Mouse (Mus musculus) liver, embryonic 12.5 days (tissue): ENCODE data around the gene Cenpm. TPM values are rescaled to one million over a fixed set of nuclear protein-coding genes. Genes with fewer than 3 reads are reported as not detected.
A peak's percentile ranks its signal among the peaks of the same experiment; 100 is the strongest.

Experiments used
- ATAC-seq: fragments of 200-750 bp; cut with Nextera tagmentation; 2 replicates; pipeline ENCODE4 v1.8.0; 2017; ENCODE audit warnings: moderate number of reproducible peaks, mild to moderate bottlenecking, moderate library complexity
- H3K27ac ChIP-seq: fragments of 300-500 bp; sonication (generic); 2 replicates; pipeline ENCODE4 v1.5.1; 2016; ENCODE audit warnings: mild to moderate bottlenecking
- H3K27me3 ChIP-seq: fragments of 300-500 bp; sonication (generic); replicated peaks from 2 replicates; pipeline ENCODE4 v1.6.1; 2016; ENCODE audit warnings: mild to moderate bottlenecking, moderate library complexity
- H3K36me3 ChIP-seq: fragments of 300-500 bp; sonication (generic); 2 replicates; pipeline ENCODE4 v1.6.1; 2016; ENCODE audit warnings: mild to moderate bottlenecking, moderate library complexity
- H3K4me1 ChIP-seq: fragments of 300-500 bp; sonication (generic); 2 replicates; pipeline ENCODE4 v1.6.1; 2016
- H3K4me2 ChIP-seq: fragments of 300-500 bp; sonication (generic); 2 replicates; pipeline ENCODE4 v1.6.1; 2016; ENCODE audit warnings: mild to moderate bottlenecking, moderate library complexity
- H3K4me3 ChIP-seq: fragments of 300-500 bp; sonication (generic); 2 replicates; pipeline ENCODE4 v1.5.1; 2016; ENCODE audit warnings: mild to moderate bottlenecking, moderate library complexity
- H3K9ac ChIP-seq: fragments of 300-500 bp; sonication (generic); 2 replicates; pipeline ENCODE4 v1.6.1; 2016; ENCODE audit warnings: mild to moderate bottlenecking, moderate library complexity
- H3K9me3 ChIP-seq: fragments of 300-500 bp; sonication (generic); replicated peaks from 2 replicates; pipeline ENCODE4 v1.6.1; 2016; ENCODE audit warnings: mild to moderate bottlenecking, moderate library complexity
- WGBS: fragments of 180-500 bp; shearing (Covaris S2); methylation state at CpG from one replicate; pipeline ENCODE4 v1.1.7; 2016; ENCODE audit not compliant: insufficient replicate concordance; 5-methylcytosine and 5-hydroxymethylcytosine counted together
- microRNA counts: library from miRNA; unstranded; fragments of <30 nt; microRNA quantifications from one replicate; lab custom pipeline; 2017
- microRNA-seq: library from miRNA; unstranded; fragments of <30 nt; microRNA quantifications from one replicate; pipeline ENCODE4, GENCODE M21; 2017
- polyA plus RNA-seq: library from polyadenylated mRNA; unstranded; fragments of >200 nt; fragmentation: Nextera tagmentation; extraction: Ambion mirVana; gene quantifications from 2 replicates; pipeline ENCODE4 v1.2.1, GENCODE M21; 2016

Gene Cenpm
- polyA plus RNA-seq, 1 experiment from 2014 or later = 48.3 TPM

DNA sequence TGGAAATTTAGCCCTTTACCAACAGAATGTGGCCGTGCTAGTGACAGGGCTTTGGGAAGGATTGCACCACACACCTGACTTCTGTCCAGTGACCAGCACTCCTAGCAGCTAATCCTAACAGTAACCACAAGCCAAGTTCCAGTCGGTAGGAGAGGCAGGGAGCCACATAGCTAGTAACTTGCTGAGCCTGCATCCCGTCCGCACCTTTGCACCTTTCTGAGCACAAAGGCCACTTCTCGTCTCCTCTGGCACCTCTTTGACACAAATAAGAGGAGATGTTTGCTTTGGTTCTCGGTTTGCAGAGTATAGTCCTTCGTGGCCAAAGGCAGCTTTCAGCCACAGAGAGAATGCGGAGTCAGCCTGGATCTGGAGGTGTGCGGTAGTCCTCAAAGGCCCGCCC lies 59.9 kb downstream of the Cenpm start:
- peaks cover 59% of the 10 kb centered on the region for H3K4me1 ChIP-seq
- peak overlapping the region; percentile 71 for H3K4me2 ChIP-seq
- peak overlapping the region; percentile 38 for H3K4me3 ChIP-seq
- WGBS = 72% methylated on average over 10 of the region's 10 CpGs
- ATAC-seq = no peak
- peak overlapping the region; percentile 69 for H3K9ac ChIP-seq
- peak overlapping the region; percentile 97 for H3K27ac ChIP-seq
- H3K9me3 ChIP-seq = peaks cover 22% of the 10 kb centered on the region
- peaks cover 99% of the 10 kb centered on the region for H3K36me3 ChIP-seq
- no peaks in the 10 kb centered on the region for H3K27me3 ChIP-seq

DNA sequence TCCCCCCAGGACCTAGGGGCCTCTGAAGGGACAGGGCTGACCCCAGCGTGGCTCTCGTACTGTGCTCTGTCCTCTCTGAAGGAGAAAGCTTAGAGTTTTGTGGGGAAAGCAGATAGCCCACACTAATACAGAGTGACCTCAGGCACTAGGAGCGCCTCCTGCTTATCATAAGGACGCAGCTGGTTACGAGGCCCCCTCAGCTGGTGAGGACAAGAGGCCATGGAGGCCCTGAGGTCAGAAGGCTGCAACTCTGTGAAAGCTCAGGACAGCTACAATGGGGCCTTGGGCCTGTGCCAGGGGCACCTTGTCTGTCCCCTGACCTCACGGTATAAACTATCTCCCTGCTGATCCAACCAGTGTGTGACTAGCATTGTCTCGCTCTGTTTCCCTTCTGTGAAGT lies 60.4 kb downstream of the Cenpm start:
- H3K36me3 ChIP-seq = peaks cover 99% of the 10 kb centered on the region
- H3K9me3 ChIP-seq = peaks cover 22% of the 10 kb centered on the region
- H3K4me3 ChIP-seq = peak overlapping the region; percentile 38
- H3K27ac ChIP-seq = peak overlapping the region; percentile 97
- 10% methylated on average over 7 of the region's 7 CpGs for WGBS
- H3K9ac ChIP-seq = peak overlapping the region; percentile 69
- ATAC-seq = peak; percentile 91
- H3K27me3 ChIP-seq = no peaks in the 10 kb centered on the region
- H3K4me2 ChIP-seq = peak overlapping the region; percentile 71
- peaks cover 59% of the 10 kb centered on the region for H3K4me1 ChIP-seq

MicroRNAs within 50 kb of the gene (microRNA counts, 519-probe panel; counts per million panel counts)
- 1,188 counts per million, percentile 71 among the panel's probes with 10 or more counts for microRNA mmu-miR-33 (lab: Ali Mortazavi, UCI)

Small RNA genes lying within 50 kb of the gene (microRNA-seq; reads per million reads assigned to microRNA genes)
- 139 reads per million, percentile 50 among the genes with 10 or more reads in this experiment for gene Mir33

Other genes starting within 250 kb of the Cenpm start
- 19.6 and 21.8 TPM in 2 replicates for gene Desi1, start 210.9 kb downstream of the Cenpm start, polyA plus RNA-seq
- 232 and 235 TPM in 2 replicates for gene Snu13, start 197.2 kb downstream of the Cenpm start, polyA plus RNA-seq
- not detected in 2 replicates for gene 4930407I10Rik, start 185.6 kb downstream of the Cenpm start, polyA plus RNA-seq
- gene Mei1, start 174.8 kb downstream of the Cenpm start, polyA plus RNA-seq = not detected in 2 replicates
- 12.2 TPM in 2 replicates for gene Ccdc134, start 116.8 kb downstream of the Cenpm start, polyA plus RNA-seq
- gene Srebf2, start 97.6 kb downstream of the Cenpm start, polyA plus RNA-seq = 96.9 and 99.4 TPM in 2 replicates
- 0.31 and 0.37 TPM in 2 replicates for gene Shisa8, start 31.9 kb downstream of the Cenpm start, polyA plus RNA-seq
- gene Tnfrsf13c, start 20.4 kb downstream of the Cenpm start, polyA plus RNA-seq = 0.30 TPM in 2 replicates
- not detected in 2 replicates for gene 1500009C09Rik, start 7.6 kb upstream of the Cenpm start, polyA plus RNA-seq
- gene Sept3, start 30.1 kb upstream of the Cenpm start, polyA plus RNA-seq = 0.81 and 1.4 TPM in 2 replicates
- 0.22 and 0.31 TPM in 2 replicates for gene Wbp2nl, start 54.2 kb upstream of the Cenpm start, polyA plus RNA-seq
- 36.5 and 40.8 TPM in 2 replicates for gene Naga, start 94.2 kb upstream of the Cenpm start, polyA plus RNA-seq
- gene Pheta2, start 94.2 kb upstream of the Cenpm start, polyA plus RNA-seq = 39.1 and 42.8 TPM in 2 replicates
- 193 and 196 TPM in 2 replicates for gene Smdt1, start 94.2 kb upstream of the Cenpm start, polyA plus RNA-seq
- gene Ndufa6, start 109.6 kb upstream of the Cenpm start, polyA plus RNA-seq = 368 and 383 TPM in 2 replicates
- 8.0 and 8.1 TPM in 2 replicates for gene Cyp2d22, start 135.5 kb upstream of the Cenpm start, polyA plus RNA-seq
- not detected in 2 replicates for gene Cyp2d11, start 149.3 kb upstream of the Cenpm start, polyA plus RNA-seq
- gene Cyp2d10, start 162.4 kb upstream of the Cenpm start, polyA plus RNA-seq = 10.1 and 11.2 TPM in 2 replicates
- gene Cyp2d9, start 188.7 kb upstream of the Cenpm start, polyA plus RNA-seq = 0.23 and 0.47 TPM in 2 replicates